Mouse (Mus musculus): ENCODE data around the gene 9530077C05Rik.

DNA sequence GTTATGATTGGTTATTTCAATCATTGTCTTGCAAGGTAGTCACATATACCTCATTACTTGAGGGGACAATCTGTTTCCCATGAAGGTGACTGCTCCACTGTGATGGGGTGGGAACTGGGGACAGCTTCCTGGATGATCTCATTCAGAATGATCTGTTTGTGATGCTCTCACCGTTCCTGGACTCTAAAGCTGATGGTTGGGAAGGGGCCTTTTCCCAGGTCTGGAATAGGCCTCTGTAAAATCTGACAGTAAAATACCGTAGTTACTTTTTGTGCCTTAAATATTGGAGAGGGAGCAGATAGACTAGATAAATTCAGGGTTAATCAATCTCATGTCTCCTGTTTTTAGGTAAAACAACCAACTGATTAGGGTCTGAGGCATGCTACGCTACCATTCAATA is 58.3 kb downstream of the 9530077C05Rik start, which contains the start of gene Rp9:
- no peak for TF ChIP-seq CTCF (IDR thresholded peaks at IDR 0.05; ENCODE audit: low read depth, low read length)
- no peak for TF ChIP-seq POLR2A (IDR thresholded peaks at IDR 0.05; ENCODE audit: extremely low read depth, insufficient read depth, low read length)
